Mouse (Mus musculus) hindbrain, embryonic 14.5 days (tissue): ENCODE results near the gene Galns. TPM values are rescaled to one million over a fixed set of nuclear protein-coding genes. Genes with fewer than 3 reads are reported as not detected.
"Not testable (repeated sequence)": the region's sequence is repeated elsewhere in the genome, so short reads cannot be mapped to it uniquely, and the experiment has no call there.

ENCODE experiments used
- ATAC-seq: fragments of 200-750 bp; cut with Nextera tagmentation; 2 replicates; pipeline ENCODE4 v1.8.0; 2017; ENCODE audit warnings: moderate number of reproducible peaks, mild to moderate bottlenecking, moderate TSS enrichment, moderate library complexity; ENCODE audit not compliant: low FRiP score
- DNase-seq: peaks from one replicate; pipeline ENCODE4 v3.0.0-alpha.2; 2015; ENCODE audit warnings: low spot score
- H3K27ac ChIP-seq: fragments of 300-500 bp; sonication (generic); 2 replicates; pipeline ENCODE4 v1.5.1; 2014; ENCODE audit warnings: mild to moderate bottlenecking, moderate library complexity
- H3K27me3 ChIP-seq: fragments of 300-500 bp; sonication (generic); 2 replicates; pipeline ENCODE4 v1.6.1; 2014; ENCODE audit warnings: mild to moderate bottlenecking, low read length, mixed read lengths; ENCODE audit not compliant: control insufficient read depth, insufficient read depth
- H3K36me3 ChIP-seq: fragments of 300-500 bp; sonication (generic); replicated peaks from 2 replicates; pipeline ENCODE4 v1.6.1; 2014; ENCODE audit not compliant: control insufficient read depth, insufficient read depth
- H3K4me1 ChIP-seq: fragments of 300-500 bp; sonication (generic); replicated peaks from 2 replicates; pipeline ENCODE4 v1.6.1; 2014; ENCODE audit warnings: antibody characterized with exemption, low read length, mixed read lengths; ENCODE audit not compliant: control insufficient read depth, insufficient read depth
- H3K4me2 ChIP-seq: fragments of 300-500 bp; sonication (generic); replicated peaks from 2 replicates; pipeline ENCODE4 v1.6.1; 2014; ENCODE audit warnings: mild to moderate bottlenecking, moderate library complexity
- H3K4me3 ChIP-seq: fragments of 300-500 bp; sonication (generic); replicated peaks from 2 replicates; pipeline ENCODE4 v1.5.1; 2014; ENCODE audit warnings: mild to moderate bottlenecking, low read length
- H3K9ac ChIP-seq: fragments of 300-500 bp; sonication (generic); 2 replicates; pipeline ENCODE4 v1.6.1; 2014
- H3K9me3 ChIP-seq: fragments of 300-500 bp; sonication (generic); 2 replicates; pipeline ENCODE4 v1.6.1; 2016; ENCODE audit warnings: low read length; ENCODE audit not compliant: control insufficient read depth
- WGBS: fragments of 180-500 bp; shearing (Covaris S2); extraction: QIAGEN DNeasy Blood & Tissue Kit; methylation state at CpG from one replicate; pipeline ENCODE4 v1.1.7; 2014; 5-methylcytosine and 5-hydroxymethylcytosine counted together
- polyA plus RNA-seq: library from polyadenylated mRNA; unstranded; fragments of >200 nt; fragmentation: Nextera tagmentation; extraction: Ambion mirVana; gene quantifications from 2 replicates; pipeline ENCODE4 v1.2.1, GENCODE M21; 2014

Galns gene
- polyA plus RNA-seq, 1 experiment from 2014 or later, result 6.0 TPM

- Histone ChIP-seq H3K4me1 (peaks cover 6% of the 10 kb centered on the region; the same call in 1 of the 2 replicates), H3K36me3 (peaks cover 81% of the 10 kb centered on the region), H3K9ac (no peak overlapping the region), H3K4me3 (no peak overlapping the region), H3K27me3 (no peaks in the 10 kb centered on the region), H3K27ac (no peak overlapping the region), H3K4me2 (no peak overlapping the region), H3K9me3 (no peaks in the 10 kb centered on the region)
- WGBS, result 66% methylated on average over 9 of the region's 9 CpGs
- DNase-seq, result no peak
- no peak for ATAC-seq
Observed at GRCm38 (mm10) chr8:122636803-122637175, 25.5 kb upstream of the Galns start.

- ATAC-seq (no peak), DNase-seq (no peak)
- Histone ChIP-seq H3K27ac (no peak overlapping the region), H3K9ac (no peak overlapping the region), H3K4me1 (peaks cover 6% of the 10 kb centered on the region; the same call in 1 of the 2 replicates), H3K4me3 (no peak overlapping the region), H3K4me2 (no peak overlapping the region), H3K9me3 (no peaks in the 10 kb centered on the region), H3K27me3 (no peaks in the 10 kb centered on the region), H3K36me3 (peaks cover 79% of the 10 kb centered on the region)
- 86% methylated on average over 14 of the region's 14 CpGs for WGBS
Observed at GRCm38 (mm10) chr8:122635878-122636802, 24.9 kb upstream of the Galns start.

GRCm38 (mm10) chr8:122633205-122633604, 21.9 kb upstream of the Galns start:
- peaks cover 91% of the 10 kb centered on the region for H3K36me3 ChIP-seq
- ATAC-seq, result no peak
- no peaks in the 10 kb centered on the region for H3K27me3 ChIP-seq

DNA sequence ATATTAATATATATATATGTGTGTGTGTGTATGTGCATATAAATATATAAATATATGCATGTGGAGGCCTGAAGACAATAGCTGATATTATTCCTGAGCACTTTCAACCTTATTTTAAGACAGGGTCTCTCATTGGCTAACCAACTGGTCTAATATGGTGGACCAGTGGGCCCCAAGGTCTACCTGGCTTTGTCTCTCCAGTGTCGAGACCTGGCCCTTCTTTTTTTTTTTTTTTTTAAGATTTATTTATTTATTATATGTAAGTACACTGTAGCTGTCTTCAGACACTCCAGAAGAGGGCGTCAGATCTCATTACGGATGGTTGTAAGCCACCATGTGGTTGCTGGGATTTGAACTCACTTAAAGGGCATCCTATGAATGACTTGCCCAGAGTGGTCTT, 20.9 kb upstream of the Galns start:
- H3K27ac ChIP-seq, H3K4me3 ChIP-seq, H3K4me1 ChIP-seq, H3K9me3 ChIP-seq, DNase-seq, H3K27me3 ChIP-seq, H3K9ac ChIP-seq, ATAC-seq, H3K4me2 ChIP-seq: not testable (repeated sequence)
- 67% methylated on average over 3 of the region's 3 CpGs for WGBS
- peaks cover 87% of the 10 kb centered on the region for H3K36me3 ChIP-seq

More at GRCm38 (mm10) chr8:122633205-122633604, 21.9 kb upstream of the Galns start:
- H3K4me3 ChIP-seq, result no peak overlapping the region
- H3K9ac ChIP-seq, result no peak overlapping the region
- no peaks in the 10 kb centered on the region for H3K4me1 ChIP-seq
- H3K4me2 ChIP-seq, result no peak overlapping the region
- 92% methylated on average over 14 of the region's 14 CpGs for WGBS
- no peak for DNase-seq
- no peak overlapping the region for H3K27ac ChIP-seq
- H3K9me3 ChIP-seq, result no peaks in the 10 kb centered on the region

- peaks cover 74% of the 10 kb centered on the region for H3K36me3 ChIP-seq
- H3K9ac ChIP-seq, result no peak overlapping the region
- no peak for DNase-seq
- no peaks in the 10 kb centered on the region for H3K4me1 ChIP-seq
- H3K27ac ChIP-seq, result no peak overlapping the region
- WGBS, result 63% methylated on average over 22 of the region's 22 CpGs
- H3K27me3 ChIP-seq, result no peaks in the 10 kb centered on the region
- H3K4me3 ChIP-seq, result no peak overlapping the region
- no peak overlapping the region for H3K4me2 ChIP-seq
- ATAC-seq, result no peak
- no peaks in the 10 kb centered on the region for H3K9me3 ChIP-seq
Observed at GRCm38 (mm10) chr8:122630696-122631095, 19.4 kb upstream of the Galns start.

- Histone ChIP-seq H3K4me3 (no peak overlapping the region), H3K9ac (no peak overlapping the region), H3K27me3 (no peaks in the 10 kb centered on the region), H3K9me3 (no peaks in the 10 kb centered on the region), H3K4me2 (no peak overlapping the region), H3K27ac (no peak overlapping the region), H3K36me3 (peaks cover 61% of the 10 kb centered on the region), H3K4me1 (no peaks in the 10 kb centered on the region)
- 20% methylated on average over 10 of the region's 10 CpGs for WGBS
- DNase-seq (no peak), ATAC-seq (no peak)
Observed at GRCm38 (mm10) chr8:122629388-122629787, 18.1 kb upstream of the Galns start.

- Histone ChIP-seq H3K9ac (no peak overlapping the region), H3K27ac (no peak overlapping the region), H3K27me3 (no peaks in the 10 kb centered on the region), H3K9me3 (no peaks in the 10 kb centered on the region), H3K4me2 (no peak overlapping the region), H3K4me1 (no peaks in the 10 kb centered on the region), H3K36me3 (peaks cover 36% of the 10 kb centered on the region), H3K4me3 (no peak overlapping the region)
- ATAC-seq, result no peak
- no peak for DNase-seq
- 69% methylated on average over 2 of the region's 2 CpGs for WGBS
Observed at GRCm38 (mm10) chr8:122626896-122627295, 15.6 kb upstream of the Galns start.

GRCm38 (mm10) chr8:122625811-122626210, 14.5 kb upstream of the Galns start:
- Histone ChIP-seq H3K27ac (no peak overlapping the region), H3K36me3 (peaks cover 30% of the 10 kb centered on the region), H3K27me3 (no peaks in the 10 kb centered on the region), H3K4me1 (no peaks in the 10 kb centered on the region), H3K9ac (no peak overlapping the region), H3K4me2 (no peak overlapping the region), H3K4me3 (no peak overlapping the region), H3K9me3 (no peaks in the 10 kb centered on the region)
- 87% methylated on average over 9 of the region's 9 CpGs for WGBS
- no peak for DNase-seq
- ATAC-seq, result no peak

DNA sequence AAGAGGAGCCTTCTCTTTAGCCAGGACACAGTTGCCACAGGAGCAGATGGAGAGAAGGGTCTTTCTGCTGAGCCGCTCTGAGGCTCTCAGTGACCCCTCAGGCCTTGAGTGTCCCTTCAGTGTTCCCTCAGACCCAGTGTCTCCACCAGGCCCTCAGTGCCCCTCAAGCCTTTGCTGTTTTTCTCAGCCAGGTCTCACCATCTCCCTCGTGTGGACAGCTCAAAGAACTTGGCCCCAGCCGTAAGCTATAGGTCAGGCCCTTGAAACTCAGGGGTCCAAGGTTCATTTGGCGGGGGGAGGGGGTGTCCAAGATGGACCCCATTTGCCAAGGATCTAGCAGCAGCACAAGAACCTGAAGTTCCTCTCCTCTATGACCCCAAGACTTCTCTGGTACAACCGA, 13.4 kb upstream of the Galns start:
- no peak for ATAC-seq
- 70% methylated on average over 5 of the region's 5 CpGs for WGBS

More for the DNA sequence above, 13.4 kb upstream of the Galns start:
- Histone ChIP-seq H3K27me3 (no peaks in the 10 kb centered on the region), H3K4me2 (no peak overlapping the region), H3K36me3 (peaks cover 20% of the 10 kb centered on the region), H3K9me3 (no peaks in the 10 kb centered on the region), H3K27ac (no peak overlapping the region), H3K4me3 (no peak overlapping the region), H3K4me1 (no peaks in the 10 kb centered on the region; the same call in 1 of the 2 replicates), H3K9ac (no peak overlapping the region)
- DNase-seq, result no peak
